Mouse (Mus musculus) embryonic facial prominence, embryonic 15.5 days (tissue): ENCODE measurements at regions not wholly inside any gene's neighbourhood (a gene's known extent, or its start where the extent isn't known, plus 50 kb on each side); places are given as distances from the start of the nearest gene placed in this dataset.

Experiments
- ATAC-seq: fragments of 200-750 bp; cut with Nextera tagmentation; 2 replicates; pipeline ENCODE4 v1.8.0; 2017; ENCODE audit warnings: low read depth, moderate TSS enrichment; ENCODE audit not compliant: insufficient number of reproducible peaks, low FRiP score, low TSS enrichment
- H3K27ac ChIP-seq: fragments of 300-500 bp; sonication (generic); replicated peaks from 2 replicates; pipeline ENCODE4 v1.5.1; 2015; ENCODE audit warnings: mild to moderate bottlenecking, inconsistent platforms
- H3K27me3 ChIP-seq: fragments of 300-500 bp; sonication (generic); 2 replicates; pipeline ENCODE4 v1.6.1; 2015; ENCODE audit warnings: inconsistent platforms
- H3K36me3 ChIP-seq: fragments of 300-500 bp; sonication (generic); 2 replicates; pipeline ENCODE4 v1.6.1; 2015; ENCODE audit warnings: mild to moderate bottlenecking, inconsistent platforms
- H3K4me1 ChIP-seq: fragments of 300-500 bp; sonication (generic); 2 replicates; pipeline ENCODE4 v1.6.1; 2015; ENCODE audit warnings: inconsistent platforms
- H3K4me2 ChIP-seq: fragments of 300-500 bp; sonication (generic); replicated peaks from 2 replicates; pipeline ENCODE4 v1.6.1; 2015; ENCODE audit warnings: mild to moderate bottlenecking, inconsistent platforms
- H3K4me3 ChIP-seq: fragments of 300-500 bp; sonication (generic); replicated peaks from 2 replicates; pipeline ENCODE4 v1.5.1; 2015; ENCODE audit warnings: mild to moderate bottlenecking, inconsistent platforms
- H3K9ac ChIP-seq: fragments of 300-500 bp; sonication (generic); 2 replicates; pipeline ENCODE4 v1.6.1; 2015; ENCODE audit warnings: inconsistent platforms
- H3K9me3 ChIP-seq: fragments of 300-500 bp; sonication (generic); replicated peaks from 2 replicates; pipeline ENCODE4 v1.6.1; 2016; ENCODE audit warnings: inconsistent platforms
- WGBS: fragments of 180-500 bp; shearing (Covaris S2); methylation state at CpG from one replicate; pipeline ENCODE4 v1.1.7; 2015; 5-methylcytosine and 5-hydroxymethylcytosine counted together

- 67% methylated on average over 1 of the region's 1 CpGs for WGBS
- Histone ChIP-seq H3K4me1 (peaks cover under 1% of the 10 kb centered on the region; the same call in 1 of the 2 replicates), H3K27me3 (no peaks in the 10 kb centered on the region), H3K36me3 (no peaks in the 10 kb centered on the region), H3K9ac (no peak overlapping the region), H3K4me2 (no peak overlapping the region), H3K9me3 (no peaks in the 10 kb centered on the region), H3K4me3 (no peak overlapping the region), H3K27ac (no peak overlapping the region)
- ATAC-seq = no peak
These were observed 122.4 kb upstream of the Mvb12b start for GRCm38 (mm10) chr2:34010166-34010565.

- Histone ChIP-seq H3K27me3 (no peaks in the 10 kb centered on the region), H3K9me3 (no peaks in the 10 kb centered on the region), H3K36me3 (no peaks in the 10 kb centered on the region), H3K4me1 (no peaks in the 10 kb centered on the region), H3K27ac (no peak overlapping the region), H3K9ac (no peak overlapping the region), H3K4me3 (no peak overlapping the region), H3K4me2 (no peak overlapping the region)
- WGBS = 91% methylated on average over 7 of the region's 7 CpGs
- ATAC-seq = no peak
These were observed 120.2 kb upstream of the Mvb12b start for GRCm38 (mm10) chr2:34007916-34008315.

- 0 out of 2 replicates have a peak, but pooled peaks cover 3% of the 10 kb centered on the region for H3K9me3 ChIP-seq
These were observed 109.4 kb upstream of the Mvb12b start for GRCm38 (mm10) chr2:33997106-33997505.

GRCm38 (mm10) chr2:33996331-33996730 lies 108.6 kb upstream of the Mvb12b start:
- 0 out of 2 replicates have a peak, but pooled peaks cover 3% of the 10 kb centered on the region for H3K9me3 ChIP-seq
- H3K4me3 ChIP-seq = no peak overlapping the region
- no peak overlapping the region for H3K4me2 ChIP-seq
- H3K27ac ChIP-seq = no peak overlapping the region
- no peaks in the 10 kb centered on the region for H3K36me3 ChIP-seq
- no peak for ATAC-seq
- no peaks in the 10 kb centered on the region for H3K4me1 ChIP-seq
- no peak overlapping the region for H3K9ac ChIP-seq
- no peaks in the 10 kb centered on the region for H3K27me3 ChIP-seq
- WGBS = 93% methylated on average over 2 of the region's 2 CpGs

More at GRCm38 (mm10) chr2:33997106-33997505, 109.4 kb upstream of the Mvb12b start:
- Histone ChIP-seq H3K27me3 (no peaks in the 10 kb centered on the region), H3K4me3 (no peak overlapping the region), H3K36me3 (no peaks in the 10 kb centered on the region), H3K27ac (no peak overlapping the region), H3K4me2 (no peak overlapping the region), H3K9ac (no peak overlapping the region), H3K4me1 (no peaks in the 10 kb centered on the region)
- 91% methylated on average over 7 of the region's 7 CpGs for WGBS
- ATAC-seq = no peak

GRCm38 (mm10) chr2:33991299-33991698 lies 103.6 kb upstream of the Mvb12b start:
- H3K27ac ChIP-seq = no peak overlapping the region
- no peaks in the 10 kb centered on the region for H3K36me3 ChIP-seq
- no peak for ATAC-seq
- 87% methylated on average over 4 of the region's 4 CpGs for WGBS
- no peaks in the 10 kb centered on the region for H3K4me1 ChIP-seq
- H3K4me2 ChIP-seq = no peak overlapping the region
- H3K9ac ChIP-seq = no peak overlapping the region
- H3K4me3 ChIP-seq = no peak overlapping the region
- no peaks in the 10 kb centered on the region for H3K27me3 ChIP-seq
- 0 out of 2 replicates have a peak, but pooled peaks cover 3% of the 10 kb centered on the region for H3K9me3 ChIP-seq

- Histone ChIP-seq H3K4me2 (no peak overlapping the region), H3K9ac (no peak overlapping the region), H3K27me3 (no peaks in the 10 kb centered on the region), H3K9me3 (0 out of 2 replicates have a peak, but pooled peaks cover 3% of the 10 kb centered on the region), H3K27ac (no peak overlapping the region), H3K4me1 (no peaks in the 10 kb centered on the region), H3K36me3 (no peaks in the 10 kb centered on the region), H3K4me3 (no peak overlapping the region)
- no peak for ATAC-seq
- WGBS = 93% methylated on average over 6 of the region's 6 CpGs
These were observed 103.0 kb upstream of the Mvb12b start for GRCm38 (mm10) chr2:33990711-33991110.

- no peak for ATAC-seq
- Histone ChIP-seq H3K4me2 (no peak overlapping the region), H3K4me3 (no peak overlapping the region), H3K27ac (no peak overlapping the region), H3K4me1 (no peaks in the 10 kb centered on the region), H3K36me3 (no peaks in the 10 kb centered on the region), H3K9me3 (0 out of 2 replicates have a peak, but pooled peaks cover 3% of the 10 kb centered on the region), H3K9ac (no peak overlapping the region), H3K27me3 (no peaks in the 10 kb centered on the region)
- 60% methylated on average over 12 of the region's 12 CpGs for WGBS
These were observed 102.0 kb upstream of the Mvb12b start for GRCm38 (mm10) chr2:33989555-33990370.

GRCm38 (mm10) chr2:33986420-33986819 lies 98.7 kb upstream of the Mvb12b start:
- Histone ChIP-seq H3K9me3 (no peaks in the 10 kb centered on the region), H3K4me1 (no peaks in the 10 kb centered on the region), H3K4me2 (no peak overlapping the region), H3K4me3 (no peak overlapping the region), H3K9ac (no peak overlapping the region), H3K36me3 (no peaks in the 10 kb centered on the region), H3K27ac (no peak overlapping the region), H3K27me3 (no peaks in the 10 kb centered on the region)
- ATAC-seq = no peak
- WGBS = 13% methylated on average over 4 of the region's 4 CpGs

- no peaks in the 10 kb centered on the region for H3K4me1 ChIP-seq
- H3K4me2 ChIP-seq = no peak overlapping the region
- no peaks in the 10 kb centered on the region for H3K36me3 ChIP-seq
- WGBS = 57% methylated on average over 11 of the region's 11 CpGs
- no peak for ATAC-seq
- no peaks in the 10 kb centered on the region for H3K27me3 ChIP-seq
- H3K4me3 ChIP-seq = no peak overlapping the region
- no peak overlapping the region for H3K27ac ChIP-seq
- H3K9ac ChIP-seq = no peak overlapping the region
- H3K9me3 ChIP-seq = no peaks in the 10 kb centered on the region
These were observed 97.6 kb upstream of the Mvb12b start for GRCm38 (mm10) chr2:33985316-33985715.

GRCm38 (mm10) chr2:33983112-33983748 lies 95.5 kb upstream of the Mvb12b start:
- no peak overlapping the region for H3K9ac ChIP-seq
- no peaks in the 10 kb centered on the region for H3K4me1 ChIP-seq
- H3K4me2 ChIP-seq = no peak overlapping the region
- no peak overlapping the region for H3K4me3 ChIP-seq
- no peak for ATAC-seq
- no peaks in the 10 kb centered on the region for H3K27me3 ChIP-seq
- H3K36me3 ChIP-seq = no peaks in the 10 kb centered on the region
- WGBS = 50% methylated on average over 11 of the region's 11 CpGs
- H3K9me3 ChIP-seq = no peaks in the 10 kb centered on the region
- no peak overlapping the region for H3K27ac ChIP-seq

- no peak for ATAC-seq
- no peak overlapping the region for H3K9ac ChIP-seq
- no peaks in the 10 kb centered on the region for H3K27me3 ChIP-seq
- no peaks in the 10 kb centered on the region for H3K36me3 ChIP-seq
- H3K4me3 ChIP-seq = no peak overlapping the region
- H3K27ac ChIP-seq = no peak overlapping the region
- 33% methylated on average over 8 of the region's 8 CpGs for WGBS
- H3K9me3 ChIP-seq = no peaks in the 10 kb centered on the region
- H3K4me1 ChIP-seq = no peaks in the 10 kb centered on the region
- H3K4me2 ChIP-seq = no peak overlapping the region
These were observed 94.2 kb upstream of the Mvb12b start for GRCm38 (mm10) chr2:33981936-33982335.
